Mouse (Mus musculus): ENCODE results near the gene Fermt3. TPM values are rescaled to one million over a fixed set of nuclear protein-coding genes. Genes with fewer than 3 reads are reported as not detected.

Fermt3 gene
- total RNA-seq, 2 experiments from 2014 or later: 5.3 to 5.4 TPM

DNA sequence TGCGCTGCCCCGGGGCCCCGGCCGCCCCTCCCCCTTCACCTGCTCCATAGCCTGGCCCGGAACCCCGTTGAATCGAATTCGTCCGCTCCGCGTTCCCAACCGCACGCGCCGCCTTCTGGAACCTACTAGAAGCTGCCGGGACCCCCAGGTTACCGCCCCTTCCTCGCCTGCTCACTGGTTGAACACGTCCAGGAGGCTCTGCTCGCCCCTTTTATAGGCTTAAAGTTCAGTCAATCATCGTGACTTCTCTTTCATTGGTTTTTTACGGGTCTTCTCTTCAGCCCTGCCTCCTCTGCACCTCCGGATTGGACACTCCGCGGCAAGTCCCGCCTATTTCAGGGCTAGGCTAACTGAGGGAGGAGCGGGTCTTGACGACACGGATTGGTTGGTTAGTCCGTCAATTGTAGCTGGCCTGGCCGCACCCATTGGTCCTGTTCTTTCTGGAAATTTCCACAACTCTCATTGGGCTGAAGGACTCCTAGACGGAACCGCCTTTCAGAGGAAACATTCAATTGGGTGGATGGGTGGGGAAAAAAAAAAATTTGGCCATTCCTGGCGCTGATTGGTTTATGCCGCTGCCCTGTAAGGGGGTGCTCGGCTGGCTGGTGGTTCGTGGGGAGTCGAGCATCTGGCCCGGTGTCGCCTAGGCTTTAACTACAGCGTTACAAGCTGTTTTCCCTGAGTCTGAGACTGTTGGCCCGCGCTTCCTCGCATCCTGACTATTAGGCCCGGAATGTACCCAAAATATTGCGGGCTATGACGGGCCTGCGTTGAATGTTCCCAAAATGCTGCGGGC, 20.8 kb upstream of the Fermt3 start, which contains the start of gene Stip1:
Gene Stip1 (minus strand): TSS at position 127 of the 796 bp plus-strand sequence.
- peak; percentile 94 to 98 for DNase-seq (ENCODE audit: low spot score in 2 of 2)

DNA sequence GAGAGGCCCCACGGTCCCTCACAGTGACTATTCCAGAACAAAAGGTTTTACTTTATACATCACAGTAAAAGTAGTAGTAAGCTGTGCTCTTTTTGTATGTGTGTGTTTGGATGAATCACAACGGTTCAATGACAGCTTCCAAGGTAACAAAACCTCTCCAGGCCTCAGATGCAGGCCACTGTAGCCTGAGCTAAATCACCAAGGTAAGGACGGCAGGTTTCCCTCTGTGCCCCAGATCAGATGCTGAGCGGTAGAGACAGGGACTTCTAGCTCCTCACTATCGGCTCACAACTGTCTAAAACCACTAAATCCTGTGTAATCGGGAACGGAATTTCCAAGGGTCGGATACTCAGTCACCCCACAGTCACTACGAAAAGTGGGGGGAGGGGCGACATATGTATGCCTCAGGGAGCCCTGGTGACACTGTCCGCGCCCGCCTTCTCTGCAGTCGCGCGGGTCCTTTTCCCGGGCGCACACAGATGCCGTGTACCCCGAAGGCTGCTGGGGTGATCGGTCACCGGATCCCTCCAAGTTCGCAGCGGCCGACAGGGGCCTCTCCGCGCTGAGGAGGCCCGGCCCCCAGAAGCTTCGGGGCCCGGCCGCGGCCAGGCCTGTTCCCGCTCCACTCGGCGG, 19.9 kb upstream of the Fermt3 start:
- peak in 1 of 2 experiments; percentile 48 for DNase-seq (ENCODE audit: low spot score in 2 of 2)

GRCm38 (mm10) chr19:7034006-7034405, 14.7 kb upstream of the Fermt3 start:
- DNase-seq (ENCODE audit: low spot score in 2 of 2): no peak

- DNase-seq (ENCODE audit: low spot score in 2 of 2): no peak
Observed at GRCm38 (mm10) chr19:7029531-7029930, 10.3 kb upstream of the Fermt3 start.

DNA sequence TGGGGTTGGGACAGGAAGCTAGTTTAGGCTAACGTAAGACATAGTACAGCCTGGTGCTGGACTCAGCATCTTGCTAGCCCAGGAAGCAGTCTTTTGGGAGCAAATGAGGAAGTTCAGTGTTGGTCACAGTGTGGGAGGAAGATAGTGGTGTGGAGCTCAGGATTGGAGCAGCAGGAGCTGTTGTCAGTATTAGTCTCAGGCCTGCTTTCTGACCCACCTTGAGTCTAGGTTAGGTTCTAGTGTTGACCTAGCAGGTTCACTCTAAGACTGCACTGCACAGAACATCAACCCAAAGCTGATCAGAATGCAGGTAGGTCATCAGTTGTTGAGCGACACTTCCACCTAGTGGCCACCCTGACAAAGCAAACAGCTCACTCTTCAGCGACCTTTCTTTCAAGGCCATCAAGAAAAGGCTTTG, 964 bp upstream of the Fermt3 start:
- DNase-seq (ENCODE audit: low spot score in 2 of 2): no peak

DNA sequence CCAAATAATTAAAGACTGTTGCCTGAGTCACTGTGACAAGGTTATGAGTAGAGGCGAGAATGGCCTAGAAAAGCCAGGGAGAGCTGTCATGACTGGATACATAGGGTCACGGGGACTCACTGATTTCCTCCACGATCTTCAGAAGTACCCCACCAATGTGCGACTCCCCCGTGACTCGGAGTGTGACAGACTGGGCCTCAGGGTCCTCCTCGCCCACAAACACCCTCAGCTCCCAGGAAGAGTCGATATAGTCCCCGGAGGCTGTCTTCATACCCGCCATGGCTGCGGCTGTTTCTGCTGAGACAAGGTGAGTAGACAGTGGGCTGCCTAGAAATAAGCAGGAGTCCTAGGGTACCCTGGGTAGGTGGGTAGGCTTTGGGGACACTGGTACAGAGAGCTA, 723 bp downstream of the Fermt3 start:
- DNase-seq (ENCODE audit: low spot score in 2 of 2): no peak

- DNase-seq (ENCODE audit: low spot score in 2 of 2): no peak
Observed at GRCm38 (mm10) chr19:7017541-7018457, 1.5 kb downstream of the Fermt3 start.

GRCm38 (mm10) chr19:7014481-7015135, 4.7 kb downstream of the Fermt3 start:
- no peak for DNase-seq (ENCODE audit: low spot score in 2 of 2)

- DNase-seq (ENCODE audit: low spot score in 2 of 2): no peak
Observed at GRCm38 (mm10) chr19:7013984-7014383, 5.3 kb downstream of the Fermt3 start.

DNA sequence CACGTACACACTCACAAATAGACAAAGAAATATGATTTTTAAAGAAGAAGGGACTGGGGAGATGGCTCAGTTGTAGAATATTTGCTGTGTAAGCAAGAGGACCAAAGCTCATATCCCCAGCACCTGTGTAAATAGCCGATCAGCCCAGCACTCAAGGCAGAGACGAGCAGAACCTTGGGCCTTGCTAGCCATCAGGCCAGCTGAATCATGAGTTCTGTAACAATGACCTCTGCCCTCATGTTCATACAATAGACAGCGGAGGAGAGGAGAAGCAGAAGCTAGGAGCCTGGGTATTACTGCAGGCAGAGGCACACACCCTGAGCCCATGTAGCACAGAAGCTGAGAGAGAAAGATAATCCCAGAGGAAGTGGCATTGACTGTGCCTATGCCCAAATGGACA, 6.8 kb downstream of the Fermt3 start:
- no peak for DNase-seq (ENCODE audit: low spot score in 2 of 2)

- DNase-seq (ENCODE audit: low spot score in 2 of 2): no peak
Observed at GRCm38 (mm10) chr19:7006892-7007593, 12.2 kb downstream of the Fermt3 start.

DNA sequence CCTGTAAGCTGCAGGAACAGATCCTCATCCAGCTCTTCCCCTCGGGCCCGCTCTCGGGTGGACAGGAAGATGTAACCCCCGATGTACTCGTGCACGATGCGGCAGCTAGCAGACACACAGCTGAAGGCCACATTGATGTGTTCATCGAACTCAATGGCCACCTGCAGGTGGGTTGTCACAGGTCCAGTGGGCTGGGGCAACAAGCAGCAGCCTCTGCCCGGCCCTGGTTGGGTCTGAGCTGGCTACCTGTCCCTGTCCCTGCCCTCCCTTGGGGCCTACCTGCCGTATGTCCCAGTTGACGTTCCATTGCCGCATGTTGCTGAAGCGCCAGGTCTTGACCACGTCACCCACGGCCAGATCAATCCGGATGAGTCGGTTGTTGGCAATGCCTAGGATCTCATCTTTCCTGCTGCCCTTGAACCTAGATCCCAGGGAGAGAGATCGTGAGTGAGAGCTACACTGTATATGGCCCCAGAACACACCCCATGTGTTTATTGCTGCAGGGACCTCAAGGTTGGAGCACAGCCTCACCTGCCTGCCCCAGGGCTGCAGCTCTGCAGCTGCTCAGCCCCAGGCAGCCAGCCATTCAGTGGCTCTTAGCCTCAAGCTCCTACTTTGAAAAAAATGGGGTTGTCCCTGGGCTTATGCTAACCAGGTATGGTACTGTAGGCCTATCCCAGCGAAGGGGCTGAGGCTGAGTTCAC, 19.8 kb downstream of the Fermt3 start:
- no peak for DNase-seq (ENCODE audit: low spot score in 2 of 2)

DNA sequence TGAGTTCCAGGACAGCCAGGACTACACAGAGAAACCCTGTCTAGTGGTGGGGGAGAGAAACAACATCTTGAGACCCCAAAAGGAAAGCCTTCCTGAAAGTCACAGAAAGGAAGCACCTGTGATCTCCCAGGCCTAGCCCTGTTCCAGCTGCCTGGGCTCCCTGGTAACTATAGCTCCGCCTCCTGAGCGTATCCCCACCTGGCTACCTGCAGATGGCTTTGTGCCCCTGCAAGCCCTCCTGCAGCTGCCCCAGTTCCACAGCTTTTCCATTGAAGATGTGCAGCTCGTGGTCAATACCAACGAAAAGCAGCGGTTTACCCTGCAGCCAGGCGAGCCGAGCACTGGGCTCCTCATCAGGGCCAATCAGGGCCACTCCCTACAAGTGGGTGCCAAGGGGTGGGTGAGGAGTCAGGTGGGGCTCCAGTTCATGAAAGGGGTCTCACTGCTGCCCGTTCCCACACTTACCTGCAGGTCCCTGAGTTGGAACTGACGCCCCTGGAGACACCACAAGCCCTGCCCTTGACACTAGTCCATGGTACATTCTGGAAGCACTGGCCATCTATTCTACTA, 21.5 kb downstream of the Fermt3 start:
- DNase-seq (ENCODE audit: low spot score in 2 of 2): no peak

DNA sequence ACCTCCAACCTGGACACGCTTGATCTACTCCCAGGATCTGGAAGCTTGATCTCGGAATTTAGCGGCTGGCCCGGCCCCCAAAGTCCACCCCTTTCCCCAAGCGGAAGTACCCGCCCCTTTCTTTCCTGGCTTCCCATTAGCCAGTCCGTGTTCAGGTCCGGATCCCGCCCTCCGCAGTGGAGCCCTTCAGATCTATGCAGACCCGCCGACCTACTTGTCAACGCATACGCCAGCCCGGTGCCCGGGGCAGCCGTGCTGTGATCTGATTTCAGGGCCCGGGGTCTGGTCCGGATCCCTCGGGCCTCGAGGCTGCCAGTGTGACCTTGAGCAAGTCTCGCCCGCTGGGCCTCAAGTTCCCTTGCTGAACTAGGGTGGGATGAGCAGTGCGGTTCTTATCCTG, 23.3 kb downstream of the Fermt3 start, which contains the start of the genes Nudt22 and Trpt1:
Gene Nudt22 (minus strand): TSS at position 112 of the 400 bp plus-strand sequence.
Gene Trpt1 (plus strand): TSS at position 126 of the 400 bp plus-strand sequence.
- DNase-seq (ENCODE audit: low spot score in 2 of 2): peak; percentile 73 to 86

DNA sequence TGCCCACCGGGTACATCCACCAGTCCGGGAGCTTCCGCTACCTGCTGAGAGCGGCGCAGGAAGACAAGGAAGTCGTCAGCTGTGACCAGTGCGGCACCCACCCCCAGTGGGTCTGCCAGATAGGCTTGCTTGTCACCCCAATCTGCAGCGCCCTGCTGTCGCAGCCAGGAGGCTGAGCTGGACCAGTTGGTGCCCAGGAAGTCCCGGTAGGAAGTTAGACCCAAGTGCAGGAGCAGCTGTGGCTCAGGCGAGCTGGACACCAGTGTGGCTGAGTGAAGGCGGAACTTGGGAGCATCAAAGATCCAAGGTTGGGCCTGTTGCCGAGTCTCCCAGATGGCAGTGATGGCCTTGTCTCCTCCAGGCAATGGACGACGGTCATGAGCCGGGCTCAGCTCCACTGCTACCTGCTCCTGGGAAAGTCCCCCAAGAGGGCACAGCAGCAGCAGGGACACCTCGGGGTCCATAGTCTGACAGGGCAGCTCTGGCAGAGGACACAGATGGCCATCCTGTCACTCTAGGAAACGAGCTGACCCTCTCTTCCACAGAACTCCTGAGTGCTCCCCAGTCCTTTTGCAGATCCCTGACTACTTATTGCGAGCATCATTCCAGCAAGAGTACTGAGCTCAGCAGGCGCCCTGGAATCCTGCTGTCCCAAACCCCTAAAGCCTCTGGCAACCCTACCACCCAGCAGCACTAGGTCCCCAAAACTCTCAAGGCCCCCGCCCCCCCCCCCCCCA, 23.8 kb downstream of the Fermt3 start:
- DNase-seq (ENCODE audit: low spot score in 2 of 2): peak in 1 of 2 experiments; percentile 29

GRCm38 (mm10) chr19:6994489-6994888, 24.8 kb downstream of the Fermt3 start:
- DNase-seq (ENCODE audit: low spot score in 2 of 2): no peak

- DNase-seq (ENCODE audit: low spot score in 2 of 2): no peak
Observed at GRCm38 (mm10) chr19:6994002-6994401, 25.3 kb downstream of the Fermt3 start.

- no peak for DNase-seq (ENCODE audit: low spot score in 2 of 2)
Observed at GRCm38 (mm10) chr19:6993011-6993770, 26.1 kb downstream of the Fermt3 start.
